Mouse (Mus musculus): ENCODE measurements around the gene Plcd3.

DNA sequence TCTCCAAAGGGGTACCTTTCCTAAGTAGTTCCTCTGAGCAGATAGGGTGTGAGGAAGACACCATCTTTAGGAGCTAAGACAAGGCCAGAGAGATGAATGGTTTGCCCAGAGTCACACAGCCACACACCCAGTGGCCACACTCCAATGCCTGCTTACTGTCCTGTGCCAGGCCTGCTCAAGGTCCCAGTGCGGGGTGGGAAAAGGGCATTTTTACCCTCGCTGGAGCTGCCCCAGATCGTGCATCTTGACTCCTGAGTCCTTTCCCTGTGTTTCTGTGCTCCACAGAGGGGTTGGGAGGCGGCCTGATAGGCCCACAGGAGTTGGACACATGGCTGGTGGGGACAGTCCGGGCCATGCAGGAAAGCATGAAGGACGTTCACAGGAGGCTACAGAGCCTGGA, 4.4 kb upstream of the Plcd3 start:
- TF ChIP-seq CTCF (IDR thresholded peaks at IDR 0.05; ENCODE audit: insufficient read depth, low read depth, low read length) (no peak), POLR2A (IDR thresholded peaks at IDR 0.05; ENCODE audit: insufficient read depth, low read depth, low read length) (no peak)
